Comparison of ENCODE assay signal across 9 mouse cellular contexts in genomic region chr6:31197631-31198338, GRCm38 (mm10).
A peak's percentile ranks its signal among the peaks of the same experiment; 100 is the strongest.
DNase-seq lines count a peak whose midpoint lies in the region; ATAC-seq and TF ChIP-seq lines count a peak whose summit lies in the region.
"Had no signal": no experiment of that assay in that cellular context is flagged by ENCODE, and none has a peak within 500 bp of the region (broad histone marks: within the 10 kb centered on the region; RNA-seq: fewer than 3 reads in every experiment).

No protein-coding gene starts in this region.

- WGBS in limb, embryonic 11.5 days: 68% methylated on average over 4 of the region's 4 CpGs
- WGBS in limb, embryonic 10.5 days: 65% methylated on average over 4 of the region's 4 CpGs

- H3K27me3 ChIP-seq in limb, embryonic 11.5 days (ENCODE audit: control insufficient read depth, insufficient read depth, low read length): no peaks in the 10 kb centered on the region
- no peaks in the 10 kb centered on the region for H3K27me3 ChIP-seq in limb, embryonic 10.5 days (ENCODE audit: low read depth, poor library complexity, severe bottlenecking)

- H3K4me2 ChIP-seq in limb, embryonic 11.5 days (ENCODE audit: low read depth, severe bottlenecking): no peak overlapping the region
- H3K4me2 ChIP-seq: heart, embryonic 11.5 days had no signal

- no peaks in the 10 kb centered on the region for H3K9me3 ChIP-seq in limb, embryonic 11.5 days (ENCODE audit: control insufficient read depth, low read length)
- no peaks in the 10 kb centered on the region for H3K9me3 ChIP-seq in limb, embryonic 10.5 days (replicated peaks)

- 0 out of 2 replicates have a peak, but pooled peaks have one; percentile 11 for TF ChIP-seq CTCF in embryonic fibroblast, embryonic 13.5 days (IDR thresholded peaks at IDR 0.05; ENCODE audit: borderline replicate concordance, insufficient read depth, low read length)

- no peak overlapping the region for H3K27ac ChIP-seq in limb, embryonic 11.5 days (replicated peaks; ENCODE audit: low read depth, low read length)
- H3K27ac ChIP-seq in limb, embryonic 10.5 days: no peak overlapping the region
- no peak overlapping the region for H3K27ac ChIP-seq in embryonic fibroblast, embryonic 13.5 days (ENCODE audit: insufficient read depth, low read length)

- no peaks in the 10 kb centered on the region for H3K36me3 ChIP-seq in limb, embryonic 11.5 days (ENCODE audit: control insufficient read depth, insufficient read depth, low read length)
- H3K36me3 ChIP-seq in limb, embryonic 10.5 days: no peaks in the 10 kb centered on the region

- TF ChIP-seq POLR2A in embryonic fibroblast, embryonic 13.5 days (IDR thresholded peaks at IDR 0.05; ENCODE audit: low read depth, low read length): no peak

- DNase-seq in adrenal gland, postnatal 10 days: peak; percentile 43
- DNase-seq in adrenal gland, postnatal 4 days (ENCODE audit: low spot score in 2 of 2): no peak
- DNase-seq in limb, embryonic 11.5 days (ENCODE audit: low spot score): peak; percentile 38
- DNase-seq in limb, embryonic 10.5 days (ENCODE audit: low spot score): no peak
- peak; percentile 50 for DNase-seq in NIH3T3 (ENCODE audit: low read depth)
- no peak for DNase-seq in gastrocnemius, postnatal 36 days
- DNase-seq in layer of hippocampus, adult 8-10 months (ENCODE audit: low spot score in 2 of 2): no peak

- ATAC-seq in limb, embryonic 11.5 days (ENCODE audit: insufficient number of reproducible peaks, low FRiP score, low TSS enrichment, low read depth): no peak

- intact Hi-C loops in gastrocnemius, postnatal 36 days (cut with DNase I): loop anchor here (5.0 kb wide), 1 partner anchor 250 kb away; no protein-coding TSS in a partner anchor

- no peak overlapping the region for H3K4me3 ChIP-seq in limb, embryonic 11.5 days (ENCODE audit: low read depth, low read length)
- H3K4me3 ChIP-seq in limb, embryonic 10.5 days: no peak overlapping the region
- H3K4me3 ChIP-seq in embryonic fibroblast, embryonic 13.5 days (ENCODE audit: insufficient read depth, low read length): no peak overlapping the region

- H3K4me1 ChIP-seq in limb, embryonic 11.5 days (ENCODE audit: control insufficient read depth, insufficient read depth, low read length): no peaks in the 10 kb centered on the region
- H3K4me1 ChIP-seq in limb, embryonic 10.5 days: 0 out of 2 replicates have a peak, but pooled peaks cover 3% of the 10 kb centered on the region
- H3K4me1 ChIP-seq in embryonic fibroblast, embryonic 13.5 days (ENCODE audit: control insufficient read depth, insufficient read depth, low read length): no peaks in the 10 kb centered on the region

- H3K9ac ChIP-seq in limb, embryonic 11.5 days (ENCODE audit: low read length): no peak overlapping the region

Comparison
In these comparisons a context has a peak if more than half of its experiments do, and no peak if none do; other contexts are left out.
1. DNase-seq: peak in adrenal gland, postnatal 10 days (single experiment), limb, embryonic 11.5 days (single experiment) and NIH3T3 (single experiment); none in adrenal gland, postnatal 4 days (0 of 2), limb, embryonic 10.5 days (single experiment), gastrocnemius, postnatal 36 days (0 of 2) and layer of hippocampus, adult 8-10 months (0 of 2).